26 mouse cellular contexts compared by ENCODE assay signal in genomic region chr5:117607761-117608309, GRCm38 (mm10).
A peak's percentile ranks its signal among the peaks of the same experiment; 100 is the strongest.
DNase-seq lines count a peak whose midpoint lies in the region; ATAC-seq lines count a peak whose summit lies in the region.
"Had no signal": no experiment of that assay in that cellular context is flagged by ENCODE, and none has a peak within 500 bp of the region (broad histone marks: within the 10 kb centered on the region; RNA-seq: fewer than 3 reads in every experiment).

No protein-coding gene starts in this region.

- H3K4me2 ChIP-seq in kidney, embryonic 15.5 days: no peak overlapping the region
- no peak overlapping the region for H3K4me2 ChIP-seq in midbrain, embryonic 11.5 days
- H3K4me2 ChIP-seq: forebrain, embryonic 15.5 days; heart, embryonic 11.5 days; liver, embryonic 11.5 days had no signal

- 46% methylated on average over 15 of the region's 15 CpGs for WGBS in kidney, embryonic 15.5 days
- WGBS in midbrain, embryonic 11.5 days: 76% methylated on average over 15 of the region's 15 CpGs
- WGBS in midbrain, embryonic 10.5 days: 79% methylated on average over 15 of the region's 15 CpGs

- peak; percentile 28 for DNase-seq in embryo, embryonic 10 days (ENCODE audit: low spot score)
- no peak for DNase-seq in embryo, embryonic 9.5 days (ENCODE audit: extremely low spot score)
- no peak for DNase-seq in kidney, adult 8-10 months
- DNase-seq in midbrain, embryonic 11.5 days (ENCODE audit: low spot score, missing footprints): peak; percentile 64
- no peak for DNase-seq in midbrain, embryonic 10.5 days (ENCODE audit: low spot score)
- DNase-seq in lung, postnatal 4 days: peak; percentile 18 to 56
- DNase-seq in gastrocnemius, postnatal 25 days: no peak
- DNase-seq: adrenal gland, adult 8-10 months; cerebellum, adult 9-11 months; heart, postnatal 14 days; kidney, postnatal 36 days; layer of hippocampus, adult 9-11 months; midbrain, embryonic 14.5 days; right cerebral cortex, postnatal 14 days; thymus, adult 2 months had no signal

- no peak overlapping the region for H3K9ac ChIP-seq in kidney, embryonic 15.5 days
- no peak overlapping the region for H3K9ac ChIP-seq in midbrain, embryonic 11.5 days (ENCODE audit: low read length)
- H3K9ac ChIP-seq: forebrain, embryonic 15.5 days had no signal

- 0 out of 2 replicates have a peak, but pooled peaks cover 3% of the 10 kb centered on the region for H3K27me3 ChIP-seq in kidney, embryonic 15.5 days
- no peaks in the 10 kb centered on the region for H3K27me3 ChIP-seq in midbrain, embryonic 11.5 days (ENCODE audit: control insufficient read depth, insufficient read depth, low read length)
- no peaks in the 10 kb centered on the region for H3K27me3 ChIP-seq in midbrain, embryonic 10.5 days (ENCODE audit: low read depth, poor library complexity, severe bottlenecking)
- H3K27me3 ChIP-seq: forebrain, embryonic 15.5 days; Patski had no signal

- H3K36me3 ChIP-seq in kidney, embryonic 15.5 days: no peaks in the 10 kb centered on the region
- H3K36me3 ChIP-seq in midbrain, embryonic 11.5 days (ENCODE audit: control insufficient read depth, insufficient read depth, low read length): no peaks in the 10 kb centered on the region
- no peaks in the 10 kb centered on the region for H3K36me3 ChIP-seq in midbrain, embryonic 10.5 days
- H3K36me3 ChIP-seq: forebrain, embryonic 15.5 days had no signal

- 0 out of 2 replicates have a peak, but pooled peaks have one; percentile 31 for ATAC-seq in kidney, embryonic 15.5 days (replicated peaks; ENCODE audit: low FRiP score)
- no peak for ATAC-seq in midbrain, embryonic 11.5 days (ENCODE audit: low FRiP score)
- ATAC-seq: CD4-positive, CD25-positive, alpha-beta regulatory T cell, adult 4 months; forebrain, embryonic 15.5 days; hindbrain, embryonic 16.5 days; intestine, embryonic 16.5 days; Patski had no signal

- peaks cover 26% of the 10 kb centered on the region for H3K4me1 ChIP-seq in kidney, embryonic 15.5 days
- H3K4me1 ChIP-seq in midbrain, embryonic 11.5 days (ENCODE audit: control insufficient read depth, insufficient read depth, low read length): no peaks in the 10 kb centered on the region
- no peaks in the 10 kb centered on the region for H3K4me1 ChIP-seq in midbrain, embryonic 10.5 days
- H3K4me1 ChIP-seq: forebrain, embryonic 15.5 days had no signal

- no peaks in the 10 kb centered on the region for H3K9me3 ChIP-seq in kidney, embryonic 15.5 days (replicated peaks)
- no peaks in the 10 kb centered on the region for H3K9me3 ChIP-seq in midbrain, embryonic 11.5 days (ENCODE audit: control insufficient read depth, low read length)
- H3K9me3 ChIP-seq in midbrain, embryonic 10.5 days (replicated peaks): no peaks in the 10 kb centered on the region
- H3K9me3 ChIP-seq: forebrain, embryonic 15.5 days had no signal

- H3K27ac ChIP-seq in kidney, embryonic 15.5 days: 0 out of 2 replicates have a peak overlapping the region, but pooled peaks have one; percentile 37
- no peak overlapping the region for H3K27ac ChIP-seq in midbrain, embryonic 11.5 days (ENCODE audit: low read depth, low read length)
- H3K27ac ChIP-seq in midbrain, embryonic 10.5 days (replicated peaks): no peak overlapping the region
- H3K27ac ChIP-seq: forebrain, embryonic 15.5 days; macrophage had no signal

- no peak overlapping the region for H3K4me3 ChIP-seq in kidney, embryonic 15.5 days (replicated peaks)
- no peak overlapping the region for H3K4me3 ChIP-seq in midbrain, embryonic 11.5 days (ENCODE audit: low read depth, low read length)
- H3K4me3 ChIP-seq in midbrain, embryonic 10.5 days: no peak overlapping the region
- H3K4me3 ChIP-seq: erythroblast, embryonic 14.5 days; forebrain, embryonic 15.5 days; myocyte had no signal

Comparison
In these comparisons a context has a peak if more than half of its experiments do, and no peak if none do; other contexts are left out.
1. DNase-seq: peak in embryo, embryonic 10 days (single experiment), midbrain, embryonic 11.5 days (single experiment) and lung, postnatal 4 days (2 of 2); none in embryo, embryonic 9.5 days (single experiment), kidney, adult 8-10 months (0 of 2), midbrain, embryonic 10.5 days (single experiment) and gastrocnemius, postnatal 25 days (single experiment).